Mouse (Mus musculus) cortical plate, adult 2 months (tissue): ENCODE measurements around the gene Eno2.

Experiments
- CTCF ChIP-seq: fragments of 200-500 bp; IDR thresholded peaks from 2 replicates; pipeline ENCODE4 v1.5.1; 2011; ENCODE audit warnings: mild to moderate bottlenecking, control low read depth, low read length; ENCODE audit not compliant: insufficient read depth; ENCODE audit errors: extremely low read depth
- POLR2A ChIP-seq: fragments of 200-500 bp; IDR thresholded peaks from 2 replicates; pipeline ENCODE4 v1.6.1; 2011; ENCODE audit warnings: mild to moderate bottlenecking, low read length, control low read depth; ENCODE audit not compliant: insufficient read depth; ENCODE audit errors: extremely low read depth

DNA sequence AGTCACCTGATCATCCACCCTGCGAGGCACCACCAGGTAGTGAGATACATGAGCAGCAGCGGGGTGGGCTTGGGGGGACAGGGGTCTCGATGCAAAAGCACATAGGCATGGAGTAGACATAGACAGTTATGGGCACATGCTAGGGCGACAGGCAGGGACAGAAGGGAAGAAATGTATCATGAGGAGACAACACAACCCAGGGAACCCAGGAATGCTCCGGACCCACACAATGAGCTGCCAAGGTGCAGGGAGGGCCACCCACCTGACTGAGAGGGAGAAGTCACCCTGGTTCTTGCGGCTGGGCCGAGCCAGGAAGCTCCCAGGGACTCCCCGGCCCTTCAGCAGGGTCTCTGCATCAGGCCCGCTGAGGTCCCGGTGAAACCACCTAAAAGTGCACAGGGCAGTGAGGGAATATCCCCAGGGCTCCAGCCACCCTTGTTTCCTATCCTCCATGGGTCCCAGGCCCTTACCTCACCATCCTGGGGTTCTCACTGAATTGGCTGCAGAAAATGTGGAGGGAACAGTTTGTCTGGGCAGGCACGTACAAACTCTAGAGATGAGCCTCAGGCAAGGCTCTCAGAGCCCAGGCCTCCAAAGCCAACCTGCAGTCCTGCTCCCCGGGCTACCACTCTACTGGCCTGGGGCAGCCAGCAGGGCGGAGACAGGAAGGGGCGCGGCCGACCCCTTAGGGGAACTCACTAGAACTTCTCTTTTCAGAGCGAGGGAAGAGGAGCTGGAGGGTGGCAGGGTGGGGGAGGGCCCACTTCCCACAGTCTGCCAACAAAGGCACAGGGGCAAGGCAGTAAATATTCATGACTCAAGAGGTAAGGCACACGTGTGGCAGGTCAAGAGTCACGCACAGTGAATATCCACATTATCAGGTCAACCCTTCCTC, 36.8 kb downstream of the Eno2 start:
- TF ChIP-seq CTCF: no peak
- TF ChIP-seq POLR2A: no peak
